Mouse (Mus musculus) erythroblast, embryonic 14.5 days (primary cell): ENCODE data around the gene Afdn.

Experiments
- GATA1 ChIP-seq: IDR thresholded peaks from 2 replicates; pipeline ENCODE4 v1.6.1; 2012; ENCODE audit warnings: low read length, inconsistent platforms, mixed read lengths
- TAL1 ChIP-seq: IDR thresholded peaks from 3 replicates; pipeline ENCODE4 v1.6.1; 2012; ENCODE audit warnings: low read length, inconsistent platforms, mixed read lengths

DNA sequence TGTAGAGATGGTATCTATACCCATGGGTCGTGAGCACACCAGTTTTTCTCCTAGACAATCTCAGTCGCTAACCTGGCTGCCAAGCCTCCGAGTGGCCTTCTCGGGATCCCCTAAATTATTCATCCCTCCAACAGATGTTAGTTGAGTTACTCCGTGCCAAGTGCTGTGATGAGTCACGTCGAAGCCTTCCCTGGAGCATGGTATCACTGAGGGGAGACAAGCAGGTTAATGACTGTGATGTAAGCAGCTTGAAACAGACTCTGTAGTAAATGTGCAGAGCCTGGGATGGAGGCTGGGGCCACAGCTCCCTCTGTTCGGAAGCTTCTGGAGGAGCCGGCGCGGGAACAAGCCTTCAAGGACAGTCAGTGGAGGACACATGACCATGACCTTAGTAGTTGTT, 42.9 kb upstream of the Afdn start:
- TF ChIP-seq GATA1, result no peak
- no peak for TF ChIP-seq TAL1
